Mouse (Mus musculus) layer of hippocampus, adult 11-12 months (tissue): ENCODE measurements around the gene Ulk3.

Source experiments
- DNase-seq: peaks from one replicate; pipeline ENCODE4 v3.0.0; 2022; ENCODE audit warnings: low spot score

Gene Ulk3

DNA sequence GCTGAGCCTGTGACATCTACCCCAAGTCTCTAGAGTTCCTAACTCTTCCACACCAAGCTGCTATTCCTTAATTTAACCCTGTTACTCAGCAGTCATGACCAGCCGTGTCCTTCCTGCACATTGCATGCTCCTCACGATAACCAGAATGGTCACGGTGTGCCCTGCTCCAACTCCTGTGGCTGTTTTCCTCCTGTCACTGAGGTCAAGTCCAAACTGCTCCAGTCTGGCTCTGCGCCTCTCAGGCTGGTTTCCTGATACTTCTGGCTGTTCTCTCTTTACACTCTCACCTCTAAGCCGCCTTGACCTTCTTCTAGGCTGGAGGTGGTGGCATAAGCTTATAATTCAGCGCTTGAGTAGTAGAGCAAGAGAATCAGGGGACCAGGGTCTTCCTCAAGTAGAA is 20.8 kb upstream of the Ulk3 start:
- DNase-seq = no peak

DNA sequence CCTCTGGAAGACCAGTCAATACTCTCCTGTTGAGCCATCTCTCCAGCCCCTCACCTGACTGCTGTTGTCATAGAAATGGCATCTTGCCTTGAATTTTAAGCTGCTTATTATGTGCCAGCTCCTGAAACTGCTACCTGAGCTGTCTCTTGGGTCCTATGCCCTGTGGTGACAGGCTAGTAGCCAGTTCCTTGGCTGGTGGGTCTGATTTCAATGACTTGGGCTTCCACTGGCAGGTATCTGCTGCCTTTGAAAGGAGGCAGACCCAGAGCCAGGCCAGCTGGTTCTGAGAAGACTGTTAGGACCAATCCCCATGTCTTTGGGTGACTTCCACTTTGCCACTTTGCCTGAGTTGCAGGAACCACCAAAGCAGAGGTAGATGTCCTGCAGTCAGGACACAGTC is 14.9 kb upstream of the Ulk3 start:
- no peak for DNase-seq

DNA sequence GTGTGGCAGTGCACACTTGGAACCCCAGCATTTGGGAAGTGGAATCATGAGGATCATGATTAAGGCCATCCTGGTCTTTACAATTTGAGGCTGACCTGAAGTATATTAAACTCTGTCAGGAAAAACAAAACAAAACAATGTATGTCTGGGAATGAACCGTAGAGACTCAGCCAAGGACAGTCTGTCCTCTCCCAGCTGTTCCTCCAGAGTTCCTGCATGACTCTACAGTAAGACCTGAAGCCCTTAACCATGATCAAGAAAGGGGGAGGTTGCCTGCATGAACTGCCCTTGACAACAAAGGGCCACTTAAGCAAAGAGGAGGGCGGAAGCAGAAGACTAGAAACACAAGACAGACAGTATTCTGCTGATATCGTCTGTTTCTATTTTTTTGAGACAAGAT is 13.7 kb upstream of the Ulk3 start:
- no peak for DNase-seq

GRCm38 (mm10) chr9:57577144-57577849 is 12.0 kb upstream of the Ulk3 start:
- DNase-seq = no peak

GRCm38 (mm10) chr9:57584991-57585390 is 4.3 kb upstream of the Ulk3 start:
- no peak for DNase-seq

GRCm38 (mm10) chr9:57590726-57591125 is 1.5 kb downstream of the Ulk3 start:
- DNase-seq = peak; percentile 37

GRCm38 (mm10) chr9:57593454-57594173 is 4.4 kb downstream of the Ulk3 start:
- no peak for DNase-seq

GRCm38 (mm10) chr9:57594174-57594509 is 4.9 kb downstream of the Ulk3 start:
- no peak for DNase-seq

DNA sequence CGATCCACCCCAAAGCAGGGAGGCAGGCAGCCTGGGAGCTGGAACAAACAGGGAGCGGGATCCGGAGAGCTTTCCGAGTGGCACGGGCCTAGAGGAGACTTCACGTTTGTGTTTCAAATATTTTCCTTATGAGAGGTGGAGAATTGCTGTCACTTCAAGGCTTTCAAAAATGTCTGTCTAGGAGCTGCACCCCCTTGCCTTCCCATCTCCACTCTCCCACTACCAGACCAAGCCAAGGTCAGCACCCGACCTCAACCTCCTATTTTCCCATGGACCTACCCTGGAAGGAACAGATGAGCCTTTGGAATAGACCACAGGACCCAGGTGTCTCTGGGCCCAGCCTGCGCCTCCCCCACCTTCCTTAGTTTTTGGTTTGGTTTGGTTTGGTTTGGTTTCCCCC is 8.0 kb downstream of the Ulk3 start:
- DNase-seq = no peak

DNA sequence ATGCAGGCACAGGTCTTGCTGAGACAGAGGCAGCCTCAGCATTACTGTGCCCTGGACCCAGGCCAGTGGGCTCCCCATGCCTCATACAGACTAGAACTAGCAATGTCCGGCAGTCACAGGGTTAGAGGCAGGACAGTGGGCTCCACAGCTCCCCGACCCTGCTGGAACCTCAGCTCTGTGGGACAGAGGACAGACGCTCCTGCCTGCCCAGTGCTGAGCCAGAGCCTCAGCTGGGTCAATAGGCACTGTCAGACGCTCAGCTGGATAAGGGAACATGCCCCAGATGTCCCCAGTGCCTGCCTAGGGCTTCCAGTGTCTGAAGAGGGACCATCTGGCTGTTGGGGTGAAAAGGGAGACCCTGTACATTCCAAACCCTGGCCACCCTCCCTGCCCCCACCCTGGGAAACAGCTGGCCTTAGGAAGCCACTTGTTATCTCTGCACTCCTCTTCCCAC is 8.7 kb downstream of the Ulk3 start:
- no peak for DNase-seq

DNA sequence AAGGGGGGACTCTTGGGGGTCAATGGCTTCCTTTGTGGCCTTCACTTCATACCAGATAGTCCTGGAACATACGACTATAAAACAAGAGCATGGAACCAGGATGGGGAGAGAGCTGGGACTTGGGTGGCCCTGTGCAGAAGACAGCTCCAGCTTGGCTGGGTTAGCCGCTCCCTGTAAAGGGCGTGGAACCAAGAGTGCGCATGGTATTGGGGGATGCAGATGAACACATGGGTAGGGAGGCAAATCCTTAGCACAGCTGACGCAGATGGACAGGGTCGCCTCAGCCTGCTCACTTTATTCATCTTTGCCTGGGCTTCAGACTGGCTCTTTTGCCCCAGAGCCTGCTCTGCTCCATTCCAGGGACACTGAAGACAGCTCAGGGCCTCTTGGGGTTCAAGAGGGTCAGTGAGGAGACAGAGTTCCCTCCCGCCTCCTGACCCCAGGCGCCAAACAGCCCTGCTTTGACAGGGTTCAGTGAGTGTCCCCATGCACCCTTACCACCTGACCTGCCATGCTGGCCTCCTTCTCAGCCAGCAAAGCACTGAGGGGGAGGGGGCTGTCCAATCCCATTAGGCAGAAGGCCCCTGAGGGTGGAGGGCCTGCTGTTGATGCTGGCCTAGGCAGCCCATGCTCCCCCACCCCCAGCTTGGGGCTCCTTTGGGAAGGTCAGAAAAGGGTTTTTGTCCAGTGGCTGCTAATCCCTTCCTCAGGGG is 9.8 kb downstream of the Ulk3 start:
- no peak for DNase-seq

- no peak for DNase-seq
These were observed 11.5 kb downstream of the Ulk3 start for GRCm38 (mm10) chr9:57600620-57601352.

DNA sequence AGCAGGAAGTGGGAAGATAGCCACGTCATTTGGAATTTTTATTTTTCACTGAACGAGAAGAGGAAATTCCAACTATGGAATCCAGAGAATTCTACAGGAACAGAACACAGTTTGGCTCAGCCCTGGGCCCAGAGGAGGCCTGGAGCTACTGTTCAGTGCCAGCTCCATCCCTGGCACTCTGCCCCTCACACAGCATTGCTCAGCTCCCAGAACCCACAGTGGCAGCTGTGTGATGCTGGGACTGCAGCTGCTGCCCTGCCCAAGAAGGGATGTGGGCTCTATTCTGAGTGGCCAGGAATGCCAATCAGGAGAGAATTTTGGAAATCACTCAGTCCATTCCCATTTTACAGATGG is 12.1 kb downstream of the Ulk3 start:
- DNase-seq = peak; percentile 79

DNA sequence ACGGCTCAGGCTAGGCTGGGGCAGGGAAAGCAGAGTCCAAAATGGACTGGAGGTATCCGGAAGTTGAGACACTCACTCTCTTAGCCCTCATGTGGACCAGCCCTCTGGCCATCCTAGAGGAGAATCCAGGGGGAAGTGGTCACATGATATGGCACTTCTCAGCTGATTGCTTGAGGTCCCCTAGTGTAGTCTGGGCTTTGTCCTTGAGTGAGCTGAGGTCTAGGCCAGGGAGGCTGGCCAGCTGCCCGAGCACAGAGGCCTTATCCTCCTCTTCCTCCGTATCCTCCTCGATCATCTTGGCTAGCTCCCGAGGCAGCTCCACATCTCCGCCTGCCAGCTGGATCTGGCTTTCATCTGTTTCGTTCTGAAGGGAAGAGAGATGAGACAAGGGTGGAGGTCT is 12.8 kb downstream of the Ulk3 start:
- no peak for DNase-seq

DNA sequence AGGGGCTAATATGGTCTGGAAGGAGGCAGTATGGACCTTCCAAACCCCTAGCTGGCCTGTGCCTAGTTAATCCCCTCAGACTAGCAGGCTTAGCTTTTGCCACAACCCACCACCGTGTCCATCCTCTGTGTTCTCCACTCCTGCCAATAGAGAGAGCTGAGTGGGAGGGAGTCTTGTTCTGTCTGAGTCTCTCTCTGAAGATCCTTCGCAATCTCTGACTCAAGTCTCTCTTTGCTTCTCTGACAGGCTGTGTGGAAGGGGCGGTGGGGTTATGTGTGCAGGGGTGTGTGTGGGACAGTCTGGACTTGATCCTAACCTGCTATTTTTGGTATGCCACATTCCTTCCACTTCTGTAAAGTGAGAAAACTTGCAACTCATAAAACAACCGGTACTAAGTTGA is 15.6 kb downstream of the Ulk3 start:
- DNase-seq = no peak

DNA sequence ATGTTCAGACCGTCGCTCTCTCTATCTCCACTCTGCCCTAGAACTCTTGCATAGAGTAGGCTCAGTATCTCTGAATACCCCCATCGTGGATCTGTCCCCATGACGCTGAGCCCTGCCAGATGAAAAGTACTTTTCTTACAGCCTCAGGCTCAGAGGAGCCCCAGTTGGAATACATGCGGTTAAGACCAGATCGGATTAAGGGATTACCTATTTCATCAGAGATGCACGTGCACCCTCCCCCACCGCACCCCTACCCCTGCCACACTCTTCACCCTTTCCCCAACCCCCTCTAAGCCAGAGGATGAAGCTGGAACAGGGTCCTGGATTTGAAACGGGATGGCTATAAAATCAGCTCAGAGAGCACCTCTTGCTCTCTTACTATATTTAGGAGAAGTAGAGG is 16.3 kb downstream of the Ulk3 start:
- DNase-seq = no peak

DNA sequence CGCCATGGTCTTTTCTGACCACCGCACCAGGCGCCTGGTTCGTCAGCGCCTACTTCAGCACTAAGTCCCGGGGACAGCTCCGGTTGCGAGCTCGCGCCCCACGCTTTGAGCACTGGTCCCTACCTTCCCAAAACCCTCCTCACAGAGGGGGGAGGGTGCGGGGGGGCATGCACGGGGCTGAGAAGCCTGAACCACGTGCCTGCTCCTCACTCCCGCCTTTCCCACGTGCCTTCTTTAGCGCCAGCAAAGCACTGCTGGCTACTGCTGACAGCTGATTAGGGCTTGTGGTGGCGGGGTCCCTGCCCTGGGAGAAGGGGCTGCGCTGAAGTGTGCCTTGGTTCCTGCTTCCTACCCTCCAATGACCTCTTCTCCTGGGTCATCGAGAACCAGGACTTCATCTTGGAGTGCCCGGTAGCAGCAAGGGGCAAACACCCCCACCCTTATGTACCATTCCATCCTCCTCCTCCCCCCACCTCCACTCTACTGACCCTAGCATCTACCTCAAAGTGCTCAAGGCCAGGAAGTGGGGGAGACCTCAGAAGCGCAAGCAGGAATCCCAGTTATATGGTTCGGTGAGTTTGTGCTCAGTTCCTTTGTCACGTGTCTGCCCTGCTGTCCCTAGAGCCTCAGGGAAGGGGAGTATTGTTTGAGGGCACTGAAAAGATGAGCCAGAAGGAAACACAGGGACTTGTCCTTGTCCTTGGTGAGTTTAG is 17.0 kb downstream of the Ulk3 start, which contains the start of gene Cplx3:
TSS of gene Cplx3 (minus strand) at position 143 of the 713 bp plus-strand sequence.
- no peak for DNase-seq

DNA sequence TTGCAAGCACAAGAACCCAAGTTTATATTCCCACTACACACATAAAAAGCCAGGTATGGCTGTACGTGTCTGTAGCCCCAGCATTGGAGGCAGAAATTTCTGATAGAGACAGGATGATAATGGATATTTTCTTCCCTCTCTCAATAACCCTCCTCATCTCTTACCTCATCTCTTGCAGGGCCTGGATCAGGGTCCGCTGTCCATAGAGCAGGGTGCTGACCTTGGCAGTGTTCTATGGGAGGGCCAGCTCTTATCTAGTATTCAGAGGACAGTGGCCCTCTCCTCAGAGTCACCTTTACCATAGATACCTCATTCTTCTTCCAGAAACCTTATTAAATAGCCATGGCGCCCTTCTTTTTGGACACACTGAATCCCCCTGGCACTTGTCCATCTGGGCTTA is 20.6 kb downstream of the Ulk3 start:
- DNase-seq = no peak

DNA sequence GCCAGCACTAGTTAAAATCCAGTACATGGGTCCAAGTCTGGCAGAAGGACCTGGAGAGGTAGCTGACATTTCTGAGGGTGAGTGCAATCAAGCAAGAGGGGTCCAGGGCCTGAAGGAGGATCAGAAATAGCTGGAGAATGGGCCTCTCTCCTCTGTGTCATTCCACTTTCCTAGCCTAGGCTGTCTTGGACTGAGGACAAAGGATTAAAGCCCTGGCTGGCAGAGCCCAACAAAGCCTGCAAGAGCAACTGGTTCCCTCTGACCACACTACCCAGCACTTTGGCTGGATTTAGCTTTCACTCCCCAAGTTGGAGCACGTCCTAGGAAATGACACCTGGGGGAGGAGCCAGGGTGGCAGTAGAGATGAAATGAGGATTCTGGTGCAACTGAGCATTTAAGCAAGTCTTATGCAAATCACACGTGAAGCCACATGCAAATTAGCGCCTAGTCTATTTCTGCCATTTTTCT is 21.1 kb downstream of the Ulk3 start:
- DNase-seq = no peak

DNA sequence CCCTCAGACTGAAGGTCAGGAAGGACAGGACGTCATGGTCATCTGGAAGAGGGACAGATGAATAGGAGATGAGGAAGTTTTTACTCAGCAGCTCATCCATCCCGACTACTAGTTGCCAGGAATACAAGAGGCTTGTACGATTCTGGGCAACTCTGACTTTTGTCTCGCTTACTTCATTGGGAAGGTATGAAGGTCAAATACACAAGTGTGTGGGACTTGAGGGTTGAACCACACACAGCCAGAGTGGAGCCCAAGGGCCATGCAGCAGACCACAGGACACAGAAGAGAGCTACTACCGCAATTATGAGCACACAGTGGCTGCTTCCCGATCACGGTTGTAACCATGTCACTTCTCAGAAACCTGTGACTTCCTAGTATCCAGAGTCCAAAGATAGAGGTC is 23.3 kb downstream of the Ulk3 start:
- DNase-seq = no peak

DNA sequence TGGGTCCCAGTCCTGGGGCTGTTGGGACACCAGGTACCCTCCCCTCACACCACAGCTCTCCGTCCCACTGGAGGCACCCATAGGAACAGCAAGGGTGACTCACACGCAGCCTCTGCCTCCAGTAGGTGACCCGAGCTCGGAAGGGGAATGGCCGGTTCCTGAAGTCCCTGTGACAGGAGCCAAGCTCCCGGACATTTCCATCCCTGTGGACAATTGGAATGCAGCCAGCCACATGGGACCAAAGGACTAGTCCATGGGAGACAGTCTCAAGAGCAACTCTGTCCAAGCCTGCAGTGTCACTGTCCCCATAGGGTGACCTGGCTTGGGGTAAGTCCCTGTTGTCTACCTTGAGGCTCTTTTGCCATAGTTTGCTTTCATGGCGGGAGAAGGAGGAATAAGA is 24.7 kb downstream of the Ulk3 start:
- DNase-seq = no peak

DNA sequence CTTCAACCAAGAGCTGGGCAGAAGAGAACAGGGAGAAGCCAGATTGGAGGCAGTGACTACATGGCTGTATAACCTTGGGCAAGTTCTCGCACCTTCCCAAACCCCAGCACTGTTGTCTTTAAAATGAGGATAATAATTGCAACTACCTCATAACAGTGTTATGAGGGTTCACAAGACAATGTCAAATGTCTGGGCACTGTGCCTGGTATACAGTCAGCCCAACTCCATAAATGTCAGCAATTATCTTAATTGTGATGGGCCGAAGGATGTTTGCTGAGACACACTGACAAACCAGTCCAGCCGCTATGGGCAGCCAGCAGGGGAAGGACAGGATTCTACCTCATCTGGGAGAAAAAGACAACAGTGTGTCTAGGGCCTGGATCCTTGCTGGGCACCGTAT is 25.5 kb downstream of the Ulk3 start:
- DNase-seq = no peak
